Mouse (Mus musculus) limb, embryonic 14.5 days (tissue): ENCODE data around the gene C7. TPM values are rescaled to one million over a fixed set of nuclear protein-coding genes. Genes with fewer than 3 reads are reported as not detected.

ENCODE experiments used
- ATAC-seq: fragments of 200-750 bp; cut with Nextera tagmentation; 2 replicates; pipeline ENCODE4 v1.8.0; 2017; ENCODE audit warnings: low read depth, moderate number of reproducible peaks, moderate TSS enrichment; ENCODE audit not compliant: low FRiP score
- DNase-seq: peaks from one replicate; pipeline ENCODE4 v3.0.0-alpha.2; 2015; ENCODE audit warnings: low spot score
- H3K27ac ChIP-seq: fragments of 300-500 bp; sonication (generic); replicated peaks from 2 replicates; pipeline ENCODE4 v1.5.1; 2014; ENCODE audit warnings: low read depth, mild to moderate bottlenecking, low read length, moderate library complexity, mixed read lengths
- H3K27me3 ChIP-seq: fragments of 300-500 bp; sonication (generic); 2 replicates; pipeline ENCODE4 v1.6.1; 2014; ENCODE audit warnings: low read length, mixed read lengths; ENCODE audit not compliant: control insufficient read depth, insufficient read depth
- H3K36me3 ChIP-seq: fragments of 300-500 bp; sonication (generic); 2 replicates; pipeline ENCODE4 v1.6.1; 2014; ENCODE audit warnings: mild to moderate bottlenecking, low read length, moderate library complexity, mixed read lengths; ENCODE audit not compliant: control insufficient read depth, insufficient read depth
- H3K4me1 ChIP-seq: fragments of 300-500 bp; sonication (generic); 2 replicates; pipeline ENCODE4 v1.6.1; 2014; ENCODE audit warnings: antibody characterized with exemption, low read length, mixed read lengths; ENCODE audit not compliant: control insufficient read depth, insufficient read depth
- H3K4me2 ChIP-seq: fragments of 300-500 bp; sonication (generic); replicated peaks from 2 replicates; pipeline ENCODE4 v1.6.1; 2014; ENCODE audit warnings: low read depth, mild to moderate bottlenecking, low read length, moderate library complexity; ENCODE audit not compliant: severe bottlenecking
- H3K4me3 ChIP-seq: fragments of 300-500 bp; sonication (generic); replicated peaks from 2 replicates; pipeline ENCODE4 v1.5.1; 2014; ENCODE audit warnings: low read length
- H3K9ac ChIP-seq: fragments of 300-500 bp; sonication (generic); 2 replicates; pipeline ENCODE4 v1.6.1; 2014; ENCODE audit warnings: mild to moderate bottlenecking, low read depth, low read length, moderate library complexity; ENCODE audit not compliant: severe bottlenecking
- H3K9me3 ChIP-seq: fragments of 300-500 bp; sonication (generic); 2 replicates; pipeline ENCODE4 v1.6.1; 2016; ENCODE audit warnings: low read length; ENCODE audit not compliant: control insufficient read depth
- POLR2A ChIP-seq: fragments of 200-500 bp; IDR thresholded peaks from 2 replicates; pipeline ENCODE4 v1.8.0; 2012; ENCODE audit warnings: inconsistent platforms, mild to moderate bottlenecking, moderate library complexity, borderline replicate concordance; ENCODE audit not compliant: insufficient read depth, insufficient read length; ENCODE audit errors: extremely low read depth
- WGBS: fragments of 180-500 bp; shearing (Covaris S2); extraction: QIAGEN DNeasy Blood & Tissue Kit; methylation state at CpG from one replicate; pipeline ENCODE4 v1.1.7; 2014; 5-methylcytosine and 5-hydroxymethylcytosine counted together
- polyA plus RNA-seq, 2 experiments: library from polyadenylated mRNA; depleted of rRNA in 1 of 2; stranded (reverse) in 1 of 2; unstranded in 1 of 2; fragments of >200 nt; fragmentation: Nextera tagmentation in 1 of 2; extraction: Ambion mirVana in 1 of 2; gene quantifications; 2 replicates each; pipeline versions ENCODE4 v1.2.1 to v1.2.3; 2012 to 2014

The C7 gene
- polyA plus RNA-seq, 2 experiments: 0.11 to 0.26 TPM

DNA sequence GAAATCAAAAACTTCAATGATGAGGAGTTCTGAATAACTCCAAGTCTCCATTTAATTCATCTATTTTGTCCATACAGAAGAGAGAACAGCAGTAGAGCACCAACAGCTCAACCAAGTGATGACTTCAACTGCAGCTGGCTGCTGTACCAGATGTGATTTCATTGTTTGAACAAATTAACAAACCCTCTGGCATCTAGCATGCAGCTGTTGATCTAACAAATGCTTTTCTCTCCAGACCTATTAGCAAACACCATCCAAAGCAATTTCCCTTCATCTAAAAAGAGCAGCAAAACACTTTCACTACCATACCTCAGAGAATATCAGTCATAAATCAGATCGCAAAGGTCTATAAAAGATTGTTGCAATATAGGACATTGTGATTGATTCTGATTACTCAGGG is 90.2 kb downstream of the C7 start:
- Histone ChIP-seq H3K4me1 (no peaks in the 10 kb centered on the region), H3K4me2 (no peak overlapping the region), H3K9ac (no peak overlapping the region), H3K4me3 (no peak overlapping the region), H3K9me3 (no peaks in the 10 kb centered on the region), H3K36me3 (no peaks in the 10 kb centered on the region), H3K27me3 (no peaks in the 10 kb centered on the region), H3K27ac (no peak overlapping the region)
- 87% methylated on average over 1 of the region's 1 CpGs for WGBS
- ATAC-seq: no peak
- DNase-seq: no peak
- no peak for TF ChIP-seq POLR2A

Other genes starting within 250 kb of the C7 start
- not detected in 2 replicates for gene Mroh2b, start 165.0 kb downstream of the C7 start, polyA plus RNA-seq (2012; rRNA removed)
- gene Mroh2b, start 165.0 kb downstream of the C7 start, polyA plus RNA-seq (2014; fragmentation: Nextera tagmentation; extraction: Ambion mirVana): not detected in 2 replicates
- gene Card6, start 44.8 kb upstream of the C7 start, polyA plus RNA-seq (2012; rRNA removed): 0.76 and 0.98 TPM in 2 replicates
- 0.54 and 1.3 TPM in 2 replicates for gene Card6, start 44.8 kb upstream of the C7 start, polyA plus RNA-seq (2014; fragmentation: Nextera tagmentation; extraction: Ambion mirVana)
- gene Rpl37, start 52.9 kb upstream of the C7 start, polyA plus RNA-seq (2012; rRNA removed): 1,000 and 1,908 TPM in 2 replicates
- 812 and 865 TPM in 2 replicates for gene Rpl37, start 52.9 kb upstream of the C7 start, polyA plus RNA-seq (2014; fragmentation: Nextera tagmentation; extraction: Ambion mirVana)
- 13.4 and 13.5 TPM in 2 replicates for gene Prkaa1, start 80.1 kb upstream of the C7 start, polyA plus RNA-seq (2012; rRNA removed)
- gene Prkaa1, start 80.1 kb upstream of the C7 start, polyA plus RNA-seq (2014; fragmentation: Nextera tagmentation; extraction: Ambion mirVana): 17.7 and 20.4 TPM in 2 replicates
- gene Ttc33, start 121.8 kb upstream of the C7 start, polyA plus RNA-seq (2012; rRNA removed): 11.6 and 19.0 TPM in 2 replicates
- gene Ttc33, start 121.8 kb upstream of the C7 start, polyA plus RNA-seq (2014; fragmentation: Nextera tagmentation; extraction: Ambion mirVana): 38.4 and 43.0 TPM in 2 replicates
- 3.4 and 5.2 TPM in 2 replicates for gene Ptger4, start 180.4 kb upstream of the C7 start, polyA plus RNA-seq (2012; rRNA removed)
- 4.7 and 4.9 TPM in 2 replicates for gene Ptger4, start 180.4 kb upstream of the C7 start, polyA plus RNA-seq (2014; fragmentation: Nextera tagmentation; extraction: Ambion mirVana)